ENCODE assay signal across 34 mouse cellular contexts in the genomic region with DNA sequence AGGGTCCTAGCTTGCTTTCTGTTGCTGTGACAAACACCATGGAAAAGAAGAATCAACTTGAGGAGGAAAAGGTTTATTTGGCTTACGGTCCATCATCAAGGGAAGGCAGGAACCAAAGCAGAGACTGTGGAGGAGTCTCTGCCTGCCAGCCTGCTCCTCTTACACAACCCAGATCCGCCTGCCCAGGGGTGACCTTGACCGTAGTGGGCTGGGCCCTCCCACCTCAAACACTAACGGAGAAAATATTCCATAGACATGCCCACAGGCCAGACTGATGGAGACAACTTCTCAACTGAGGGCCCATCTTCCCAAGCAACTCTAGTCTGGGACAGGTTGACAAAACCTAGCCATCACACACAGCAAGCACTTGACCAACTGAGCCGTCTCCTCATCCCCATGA. TPM values are rescaled to one million over a fixed set of nuclear protein-coding genes. Genes with fewer than 3 reads are reported as not detected.
DNase-seq lines count a peak whose midpoint lies in the region; ATAC-seq lines count a peak whose summit lies in the region.
"Had no signal": no experiment of that assay in that cellular context is flagged by ENCODE, and none has a peak within 500 bp of the region (broad histone marks: within the 10 kb centered on the region; RNA-seq: fewer than 3 reads in every experiment).

No protein-coding gene starts in this region.

- DNase-seq in adrenal gland, adult 2 months, result peak; percentile 63
- DNase-seq in adrenal gland, postnatal 4 days (ENCODE audit: low spot score in 2 of 2), result no peak
- DNase-seq in midbrain, embryonic 11.5 days (ENCODE audit: low spot score, missing footprints), result peak; percentile 44
- DNase-seq in midbrain, embryonic 14.5 days, result no peak
- DNase-seq in adrenal gland, postnatal 14 days, result peak; percentile 33
- no peak for DNase-seq in spleen, adult 18-20 months
- DNase-seq: B cell, adult 2 months; cerebellum, adult 11 months; cerebellum, adult 2 months; cerebellum, adult 9-11 months; cerebellum, postnatal 25 days; forebrain, postnatal 0 days; gastrocnemius, adult 2 months; gastrocnemius, postnatal 14 days; heart, adult 11 months; heart, postnatal 10 days; heart, postnatal 36 days had no signal

- H3K4me2 ChIP-seq in midbrain, embryonic 11.5 days, result no peak overlapping the region
- H3K4me2 ChIP-seq in midbrain, embryonic 14.5 days (ENCODE audit: low read length), result no peak overlapping the region
- H3K4me2 ChIP-seq in neural tube, embryonic 15.5 days, result no peak overlapping the region
- H3K4me2 ChIP-seq: embryonic facial prominence, embryonic 12.5 days; embryonic facial prominence, embryonic 15.5 days; heart, embryonic 11.5 days; heart, embryonic 15.5 days; hindbrain, embryonic 13.5 days; intestine, embryonic 15.5 days had no signal

- H3K4me1 ChIP-seq in midbrain, embryonic 11.5 days (ENCODE audit: control insufficient read depth, insufficient read depth, low read length), result no peaks in the 10 kb centered on the region
- no peaks in the 10 kb centered on the region for H3K4me1 ChIP-seq in midbrain, embryonic 14.5 days (ENCODE audit: control insufficient read depth, insufficient read depth, low read length)
- H3K4me1 ChIP-seq in neural tube, embryonic 15.5 days, result no peaks in the 10 kb centered on the region
- H3K4me1 ChIP-seq: embryonic facial prominence, embryonic 12.5 days; embryonic facial prominence, embryonic 15.5 days; intestine, embryonic 15.5 days had no signal

- no peak overlapping the region for H3K9ac ChIP-seq in midbrain, embryonic 11.5 days (ENCODE audit: low read length)
- no peak overlapping the region for H3K9ac ChIP-seq in midbrain, embryonic 14.5 days (replicated peaks; ENCODE audit: low read length)
- no peak overlapping the region for H3K9ac ChIP-seq in neural tube, embryonic 15.5 days (replicated peaks)
- H3K9ac ChIP-seq: embryonic facial prominence, embryonic 12.5 days; embryonic facial prominence, embryonic 15.5 days; forebrain, postnatal 0 days; heart, embryonic 15.5 days; hindbrain, embryonic 13.5 days; intestine, embryonic 15.5 days had no signal

- H3K27ac ChIP-seq in midbrain, embryonic 11.5 days (ENCODE audit: low read depth, low read length), result no peak overlapping the region
- H3K27ac ChIP-seq in midbrain, embryonic 14.5 days (replicated peaks; ENCODE audit: low read depth, low read length), result no peak overlapping the region
- H3K27ac ChIP-seq in neural tube, embryonic 15.5 days (replicated peaks), result no peak overlapping the region
- H3K27ac ChIP-seq: embryonic facial prominence, embryonic 12.5 days; embryonic facial prominence, embryonic 15.5 days; gastrocnemius, adult 2 months; heart, embryonic 15.5 days; hindbrain, embryonic 10.5 days; hindbrain, embryonic 13.5 days; intestine, embryonic 15.5 days had no signal

- H3K36me3 ChIP-seq in midbrain, embryonic 11.5 days (ENCODE audit: control insufficient read depth, insufficient read depth, low read length), result no peaks in the 10 kb centered on the region
- H3K36me3 ChIP-seq in midbrain, embryonic 14.5 days (ENCODE audit: control insufficient read depth, insufficient read depth, low read length), result no peaks in the 10 kb centered on the region
- H3K36me3 ChIP-seq in neural tube, embryonic 15.5 days, result no peaks in the 10 kb centered on the region
- H3K36me3 ChIP-seq: embryonic facial prominence, embryonic 12.5 days; embryonic facial prominence, embryonic 15.5 days; heart, embryonic 15.5 days; hindbrain, embryonic 10.5 days; hindbrain, embryonic 13.5 days; intestine, embryonic 15.5 days had no signal

- H3K4me3 ChIP-seq in midbrain, embryonic 11.5 days (ENCODE audit: low read depth, low read length), result no peak overlapping the region
- H3K4me3 ChIP-seq in midbrain, embryonic 14.5 days (replicated peaks; ENCODE audit: low read depth, low read length), result no peak overlapping the region
- no peak overlapping the region for H3K4me3 ChIP-seq in neural tube, embryonic 15.5 days (replicated peaks)
- H3K4me3 ChIP-seq: embryonic facial prominence, embryonic 12.5 days; embryonic facial prominence, embryonic 15.5 days; gastrocnemius, adult 2 months; heart, embryonic 15.5 days; hindbrain, embryonic 10.5 days; hindbrain, embryonic 13.5 days; intestine, embryonic 15.5 days had no signal

- ATAC-seq in midbrain, embryonic 11.5 days (ENCODE audit: low FRiP score), result no peak
- ATAC-seq in midbrain, embryonic 14.5 days (ENCODE audit: low FRiP score, low TSS enrichment), result no peak
- ATAC-seq in neural tube, embryonic 15.5 days (ENCODE audit: low FRiP score), result no peak
- ATAC-seq: forebrain, embryonic 14.5 days; forebrain, postnatal 0 days; hindbrain, embryonic 16.5 days; intestine, embryonic 15.5 days had no signal

- no peaks in the 10 kb centered on the region for H3K9me3 ChIP-seq in midbrain, embryonic 11.5 days (ENCODE audit: control insufficient read depth, low read length)
- no peaks in the 10 kb centered on the region for H3K9me3 ChIP-seq in midbrain, embryonic 14.5 days (ENCODE audit: control insufficient read depth, low read length)
- H3K9me3 ChIP-seq in neural tube, embryonic 15.5 days (replicated peaks), result no peaks in the 10 kb centered on the region
- H3K9me3 ChIP-seq: embryonic facial prominence, embryonic 12.5 days; embryonic facial prominence, embryonic 15.5 days; heart, embryonic 15.5 days; hindbrain, embryonic 10.5 days; hindbrain, embryonic 13.5 days; intestine, embryonic 15.5 days had no signal

- no peaks in the 10 kb centered on the region for H3K27me3 ChIP-seq in midbrain, embryonic 11.5 days (ENCODE audit: control insufficient read depth, insufficient read depth, low read length)
- no peaks in the 10 kb centered on the region for H3K27me3 ChIP-seq in midbrain, embryonic 14.5 days (ENCODE audit: control insufficient read depth, insufficient read depth, low read length)
- no peaks in the 10 kb centered on the region for H3K27me3 ChIP-seq in neural tube, embryonic 15.5 days (replicated peaks)
- H3K27me3 ChIP-seq: CH12.LX; embryonic facial prominence, embryonic 12.5 days; embryonic facial prominence, embryonic 15.5 days; heart, embryonic 15.5 days; hindbrain, embryonic 13.5 days; intestine, embryonic 15.5 days had no signal

- WGBS in midbrain, embryonic 11.5 days, result 88% methylated on average over 5 of the region's 5 CpGs
- 88% methylated on average over 5 of the region's 5 CpGs for WGBS in midbrain, embryonic 14.5 days
- WGBS in neural tube, embryonic 15.5 days, result 89% methylated on average over 5 of the region's 5 CpGs

RNA-seq across cellular contexts. Expression of a gene that starts 14.8 kb away (rescaled TPM):
- 10 to 100 TPM in 1 of 2 experiments, 1 to 10 TPM in 1; 9.6 to 15.9 TPM for total RNA-seq in adrenal gland, adult 2 months (2021)
- 30.9 and 48.8 TPM in 2 replicates for polyA plus RNA-seq in adrenal gland, adult 2 months (2012; rRNA removed)
- 10 to 100 TPM; 15.9 to 23.3 TPM for total RNA-seq in adrenal gland, postnatal 4 days (2021)
- 1.0 and 1.4 TPM in 2 replicates for polyA plus RNA-seq in midbrain, embryonic 11.5 days (2014; fragmentation: Nextera tagmentation; extraction: Ambion mirVana)
- polyA plus RNA-seq in midbrain, embryonic 14.5 days (2014; fragmentation: Nextera tagmentation; extraction: Ambion mirVana), result 1.2 and 2.8 TPM in 2 replicates
- total RNA-seq in adrenal gland, postnatal 14 days (2021), result 16.6 and 62.6 TPM in 2 replicates
- polyA plus RNA-seq in neural tube, embryonic 15.5 days (2015; fragmentation: Nextera tagmentation; extraction: Ambion mirVana), result 5.6 and 6.4 TPM in 2 replicates
- total RNA-seq: common myeloid progenitor, adult 5-6 weeks had no signal

RNA-seq across cellular contexts. Expression of a gene that starts 16.9 kb away (rescaled TPM):
- not detected for total RNA-seq in adrenal gland, adult 2 months (2021)
- polyA plus RNA-seq in adrenal gland, adult 2 months (2012; rRNA removed), result not detected in 2 replicates
- not detected for total RNA-seq in adrenal gland, postnatal 4 days (2021)
- not detected in 2 replicates for polyA plus RNA-seq in midbrain, embryonic 11.5 days (2014; fragmentation: Nextera tagmentation; extraction: Ambion mirVana)
- polyA plus RNA-seq in midbrain, embryonic 14.5 days (2014; fragmentation: Nextera tagmentation; extraction: Ambion mirVana), result not detected in 2 replicates
- not detected in 2 replicates for total RNA-seq in adrenal gland, postnatal 14 days (2021)
- polyA plus RNA-seq in neural tube, embryonic 15.5 days (2015; fragmentation: Nextera tagmentation; extraction: Ambion mirVana), result not detected in 2 replicates
- total RNA-seq: CH12.LX; common myeloid progenitor, adult 5-6 weeks; forebrain, postnatal 0 days; gastrocnemius, adult 2 months; gastrocnemius, postnatal 14 days; gastrocnemius, postnatal 4 days; heart, adult 8-10 months; heart, postnatal 10 days; heart, postnatal 36 days; MEL had no signal
- polyA plus RNA-seq: cerebellum, adult 2 months; embryonic facial prominence, embryonic 12.5 days; embryonic facial prominence, embryonic 15.5 days; forebrain, embryonic 11.5 days; forebrain, embryonic 14.5 days; forebrain, postnatal 0 days; frontal cortex, adult 2 months; heart, embryonic 11.5 days; heart, embryonic 15.5 days; hindbrain, embryonic 10.5 days; hindbrain, embryonic 13.5 days; hindbrain, embryonic 16.5 days; intestine, embryonic 15.5 days had no signal

RNA-seq across cellular contexts. Expression of a gene that starts 39.8 kb away (rescaled TPM):
- total RNA-seq in adrenal gland, adult 2 months (2021), result 1 to 10 TPM; 2.0 to 2.2 TPM
- 1.1 and 1.5 TPM in 2 replicates for polyA plus RNA-seq in adrenal gland, adult 2 months (2012; rRNA removed)
- 1 to 10 TPM; 1.1 to 2.7 TPM for total RNA-seq in adrenal gland, postnatal 4 days (2021)
- polyA plus RNA-seq in midbrain, embryonic 11.5 days (2014; fragmentation: Nextera tagmentation; extraction: Ambion mirVana), result 0.51 and 0.65 TPM in 2 replicates
- polyA plus RNA-seq in midbrain, embryonic 14.5 days (2014; fragmentation: Nextera tagmentation; extraction: Ambion mirVana), result 0.27 and 1.2 TPM in 2 replicates
- 1.5 and 1.7 TPM in 2 replicates for total RNA-seq in adrenal gland, postnatal 14 days (2021)
- 1.4 and 1.6 TPM in 2 replicates for polyA plus RNA-seq in neural tube, embryonic 15.5 days (2015; fragmentation: Nextera tagmentation; extraction: Ambion mirVana)
- total RNA-seq: common myeloid progenitor, adult 5-6 weeks; gastrocnemius, adult 2 months; MEL had no signal

RNA-seq across cellular contexts. Expression of a gene that starts 48.8 kb away (rescaled TPM):
- 10 to 100 TPM in 1 of 2 experiments, 1 to 10 TPM in 1; 4.8 to 20.7 TPM for total RNA-seq in adrenal gland, adult 2 months (2021)
- 16.6 and 17.5 TPM in 2 replicates for polyA plus RNA-seq in adrenal gland, adult 2 months (2012; rRNA removed)
- 10 to 100 TPM in 1 of 2 experiments, 1 to 10 TPM in 1; 9.7 to 12.7 TPM for total RNA-seq in adrenal gland, postnatal 4 days (2021)
- polyA plus RNA-seq in midbrain, embryonic 11.5 days (2014; fragmentation: Nextera tagmentation; extraction: Ambion mirVana), result 24.2 and 25.8 TPM in 2 replicates
- polyA plus RNA-seq in midbrain, embryonic 14.5 days (2014; fragmentation: Nextera tagmentation; extraction: Ambion mirVana), result 13.6 and 17.0 TPM in 2 replicates
- 11.8 and 13.6 TPM in 2 replicates for total RNA-seq in adrenal gland, postnatal 14 days (2021)
- polyA plus RNA-seq in neural tube, embryonic 15.5 days (2015; fragmentation: Nextera tagmentation; extraction: Ambion mirVana), result 16.6 and 24.3 TPM in 2 replicates
- total RNA-seq: common myeloid progenitor, adult 5-6 weeks; MEL had no signal

Comparison
In these comparisons a context has a peak if more than half of its experiments do, and no peak if none do; other contexts are left out.
1. DNase-seq: peak in adrenal gland, adult 2 months (single experiment), midbrain, embryonic 11.5 days (single experiment) and adrenal gland, postnatal 14 days (single experiment); none in adrenal gland, postnatal 4 days (0 of 2), midbrain, embryonic 14.5 days (single experiment) and spleen, adult 18-20 months (0 of 2).